Mouse (Mus musculus) heart, embryonic 11.5 days (tissue): Measurements from ENCODE around the gene Atg4c. TPM values are rescaled to one million over a fixed set of nuclear protein-coding genes. Genes with fewer than 3 reads are reported as not detected.

Source experiments
- ATAC-seq: fragments of 200-750 bp; cut with Nextera tagmentation; replicated peaks from 2 replicates; pipeline ENCODE4 v1.8.0; 2017; ENCODE audit warnings: moderate library complexity; ENCODE audit not compliant: insufficient number of reproducible peaks, low FRiP score, low TSS enrichment
- H3K27ac ChIP-seq: fragments of 300-500 bp; sonication (generic); 2 replicates; pipeline ENCODE4 v1.5.1; 2014; ENCODE audit warnings: mild to moderate bottlenecking, low read depth, low read length
- H3K27me3 ChIP-seq: fragments of 300-500 bp; sonication (generic); 2 replicates; pipeline ENCODE4 v1.6.1; 2014; ENCODE audit warnings: mild to moderate bottlenecking, low read length, mixed read lengths; ENCODE audit not compliant: control insufficient read depth, insufficient read depth
- H3K36me3 ChIP-seq: fragments of 300-500 bp; sonication (generic); 2 replicates; pipeline ENCODE4 v1.6.1; 2014; ENCODE audit warnings: mild to moderate bottlenecking, low read length, moderate library complexity, mixed read lengths; ENCODE audit not compliant: control insufficient read depth, insufficient read depth
- H3K4me1 ChIP-seq: fragments of 300-500 bp; sonication (generic); 2 replicates; pipeline ENCODE4 v1.6.1; 2014; ENCODE audit warnings: low read length; ENCODE audit not compliant: control insufficient read depth, insufficient read depth
- H3K4me2 ChIP-seq: fragments of 300-500 bp; sonication (generic); 2 replicates; pipeline ENCODE4 v1.6.1; 2014; ENCODE audit warnings: mild to moderate bottlenecking, moderate library complexity
- H3K4me3 ChIP-seq: fragments of 300-500 bp; sonication (generic); 2 replicates; pipeline ENCODE4 v1.5.1; 2014; ENCODE audit warnings: low read depth, low read length
- H3K9ac ChIP-seq: fragments of 300-500 bp; sonication (generic); 2 replicates; pipeline ENCODE4 v1.6.1; 2014; ENCODE audit warnings: mild to moderate bottlenecking, low read depth, low read length, moderate library complexity
- H3K9me3 ChIP-seq: fragments of 300-500 bp; sonication (generic); replicated peaks from 2 replicates; pipeline ENCODE4 v1.6.1; 2016; ENCODE audit warnings: low read length; ENCODE audit not compliant: control insufficient read depth
- WGBS: fragments of 180-500 bp; shearing (Covaris S2); extraction: QIAGEN DNeasy Blood & Tissue Kit; methylation state at CpG from one replicate; pipeline ENCODE4 v1.1.7; 2014; ENCODE audit not compliant: insufficient replicate concordance; 5-methylcytosine and 5-hydroxymethylcytosine counted together
- polyA plus RNA-seq: library from polyadenylated mRNA; unstranded; fragments of >200 nt; fragmentation: Nextera tagmentation; extraction: Ambion mirVana; gene quantifications from 2 replicates; pipeline ENCODE4 v1.2.1, GENCODE M21; 2014

Atg4c gene
- polyA plus RNA-seq, 1 experiment from 2014 or later: 11.0 TPM

DNA sequence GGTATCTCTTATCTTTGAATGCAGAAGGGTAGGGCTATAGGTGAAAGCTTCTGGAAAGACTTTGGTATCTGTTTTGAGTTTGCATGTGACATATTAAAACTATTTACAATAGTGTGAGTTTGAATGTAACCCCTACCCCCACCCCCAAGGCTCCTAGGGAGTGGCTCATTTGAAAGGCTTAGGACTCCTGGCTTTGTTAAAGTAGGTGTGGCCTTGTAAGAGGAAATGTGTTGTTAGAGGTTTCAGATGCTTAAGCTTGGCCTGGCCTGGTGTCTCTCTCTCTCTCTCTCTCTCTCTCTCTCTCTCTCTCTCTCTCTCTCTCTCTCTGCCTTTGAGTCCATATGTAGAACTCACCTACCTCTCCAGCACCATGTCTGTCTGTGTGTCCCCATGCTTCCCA is 5.0 kb downstream of the Atg4c start:
- H3K27me3 ChIP-seq: no peaks in the 10 kb centered on the region
- H3K4me3 ChIP-seq: no peak overlapping the region
- H3K4me2 ChIP-seq: no peak overlapping the region
- H3K36me3 ChIP-seq: no peaks in the 10 kb centered on the region
- H3K9ac ChIP-seq: no peak overlapping the region
- no peaks in the 10 kb centered on the region for H3K9me3 ChIP-seq
- H3K4me1 ChIP-seq: no peaks in the 10 kb centered on the region
- no peak for ATAC-seq
- H3K27ac ChIP-seq: no peak overlapping the region

DNA sequence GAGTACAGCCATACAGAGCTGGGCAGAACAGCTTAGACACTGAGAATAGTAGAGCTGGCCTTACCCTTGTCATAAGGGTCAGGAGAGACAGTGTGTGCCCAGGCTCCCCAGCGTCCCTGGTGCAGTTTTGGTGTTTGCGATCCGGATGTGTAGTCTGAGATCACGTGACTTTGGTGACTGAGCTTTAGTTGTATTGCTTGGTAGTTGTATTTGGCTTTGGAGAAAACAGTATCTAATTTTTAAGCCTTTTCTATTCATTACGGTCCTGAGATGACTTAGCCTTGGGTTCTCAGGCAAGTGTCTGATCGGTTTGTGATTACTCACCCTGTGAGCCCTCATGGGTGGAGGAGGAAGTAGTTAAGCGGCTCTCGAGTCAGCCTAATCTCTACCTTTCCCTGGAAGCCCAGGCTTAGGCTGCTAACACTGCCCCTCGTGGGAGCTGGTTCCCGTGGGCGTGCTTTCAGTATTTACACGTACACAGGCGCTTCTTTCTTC is 6.1 kb downstream of the Atg4c start:
- Histone ChIP-seq H3K27me3 (no peaks in the 10 kb centered on the region), H3K4me2 (peak overlapping the region; percentile 19; the same call in 1 of the 2 replicates), H3K9ac (no peak overlapping the region), H3K4me1 (no peaks in the 10 kb centered on the region), H3K36me3 (no peaks in the 10 kb centered on the region), H3K27ac (no peak overlapping the region), H3K4me3 (no peak overlapping the region), H3K9me3 (no peaks in the 10 kb centered on the region)
- 47% methylated on average over 13 of the region's 13 CpGs for WGBS
- ATAC-seq: no peak

DNA sequence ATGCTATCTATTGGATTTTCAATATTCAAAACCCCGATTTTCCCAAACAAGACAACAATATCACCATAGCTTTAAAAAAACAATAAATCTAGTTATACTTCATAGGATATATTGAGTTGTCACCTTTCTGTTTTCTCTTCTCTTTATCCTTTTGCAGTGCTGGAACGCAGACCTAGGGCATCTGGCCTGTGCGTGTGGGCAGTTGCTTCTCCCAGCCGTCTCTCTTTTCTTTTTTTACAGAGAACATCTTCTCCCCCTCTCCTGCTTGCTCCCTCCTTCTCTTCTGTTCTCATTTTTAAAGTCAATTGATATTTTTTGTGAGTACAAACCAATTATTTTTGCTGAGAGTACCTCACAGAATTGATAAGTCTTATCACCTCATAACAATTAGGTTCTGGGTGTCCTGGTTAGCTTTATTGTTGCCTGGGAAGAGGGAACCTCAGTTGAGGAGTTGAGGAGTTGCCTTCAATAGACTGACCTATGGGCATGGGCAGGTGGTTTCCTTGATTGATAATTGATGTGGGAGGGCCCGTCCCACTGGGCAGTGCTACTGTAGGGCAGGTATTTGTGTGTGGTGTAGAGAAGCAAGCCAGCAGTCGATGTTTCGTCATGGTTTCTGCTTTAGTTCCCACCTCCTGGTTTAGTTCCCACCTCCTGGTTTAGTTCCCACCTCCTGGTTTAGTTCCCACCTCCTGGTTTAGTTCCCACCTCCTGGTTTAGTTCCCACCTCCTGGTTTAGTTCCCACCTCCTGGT is 6.8 kb downstream of the Atg4c start:
- no peaks in the 10 kb centered on the region for H3K27me3 ChIP-seq
- WGBS: 81% methylated on average over 7 of the region's 7 CpGs
- H3K4me1 ChIP-seq: no peaks in the 10 kb centered on the region
- no peak overlapping the region for H3K4me3 ChIP-seq
- H3K9ac ChIP-seq: no peak overlapping the region
- H3K27ac ChIP-seq: no peak overlapping the region
- H3K4me2 ChIP-seq: no peak overlapping the region
- no peak for ATAC-seq
- H3K36me3 ChIP-seq: no peaks in the 10 kb centered on the region
- H3K9me3 ChIP-seq: no peaks in the 10 kb centered on the region

- Histone ChIP-seq H3K4me2 (no peak overlapping the region), H3K4me1 (no peaks in the 10 kb centered on the region), H3K9me3 (no peaks in the 10 kb centered on the region), H3K27ac (no peak overlapping the region), H3K9ac (no peak overlapping the region), H3K27me3 (no peaks in the 10 kb centered on the region), H3K4me3 (no peak overlapping the region), H3K36me3 (no peaks in the 10 kb centered on the region)
- ATAC-seq: no peak
- 89% methylated on average over 6 of the region's 6 CpGs for WGBS
Measured at GRCm38 (mm10) chr4:99205773-99206172, 12.0 kb downstream of the Atg4c start.

- no peak overlapping the region for H3K4me2 ChIP-seq
- no peaks in the 10 kb centered on the region for H3K4me1 ChIP-seq
- H3K27ac ChIP-seq: no peak overlapping the region
- no peaks in the 10 kb centered on the region for H3K27me3 ChIP-seq
- H3K9me3 ChIP-seq: no peaks in the 10 kb centered on the region
- no peak overlapping the region for H3K9ac ChIP-seq
- H3K36me3 ChIP-seq: no peaks in the 10 kb centered on the region
- ATAC-seq: no peak
- WGBS: 42% methylated on average over 3 of the region's 3 CpGs
- no peak overlapping the region for H3K4me3 ChIP-seq
Measured at GRCm38 (mm10) chr4:99206356-99206755, 12.6 kb downstream of the Atg4c start.

DNA sequence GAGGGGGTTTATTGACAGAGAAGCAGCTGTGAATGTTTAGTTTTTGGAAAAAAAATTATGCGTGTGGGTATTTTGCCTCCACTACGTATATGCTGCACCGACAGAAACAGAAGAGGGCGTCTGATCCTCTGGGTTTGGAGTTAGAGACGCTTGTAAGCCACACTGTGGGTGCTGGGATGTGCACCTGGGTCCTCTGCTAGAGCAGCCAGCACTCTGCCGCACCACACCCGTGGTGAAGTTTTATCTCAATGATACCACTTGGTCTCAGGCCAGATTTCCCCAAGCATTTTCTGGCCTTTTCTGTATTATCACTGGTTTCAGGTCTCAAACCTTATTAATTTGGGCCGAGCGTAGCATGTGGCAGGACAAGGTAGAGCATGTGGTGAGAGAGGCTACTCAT is 16.4 kb downstream of the Atg4c start:
- Histone ChIP-seq H3K4me1 (no peaks in the 10 kb centered on the region), H3K27ac (no peak overlapping the region), H3K4me2 (no peak overlapping the region), H3K4me3 (no peak overlapping the region), H3K27me3 (no peaks in the 10 kb centered on the region), H3K36me3 (peaks cover under 1% of the 10 kb centered on the region; the same call in 1 of the 2 replicates), H3K9ac (no peak overlapping the region), H3K9me3 (no peaks in the 10 kb centered on the region)
- 82% methylated on average over 9 of the region's 9 CpGs for WGBS
- ATAC-seq: no peak

GRCm38 (mm10) chr4:99211606-99212005 is 17.9 kb downstream of the Atg4c start:
- H3K27ac ChIP-seq: no peak overlapping the region
- H3K27me3 ChIP-seq: no peaks in the 10 kb centered on the region
- H3K4me2 ChIP-seq: no peak overlapping the region
- no peak for ATAC-seq
- H3K9me3 ChIP-seq: no peaks in the 10 kb centered on the region
- WGBS: 70% methylated on average over 8 of the region's 8 CpGs
- H3K4me3 ChIP-seq: no peak overlapping the region
- H3K36me3 ChIP-seq: peaks cover 4% of the 10 kb centered on the region; the same call in 1 of the 2 replicates
- H3K9ac ChIP-seq: no peak overlapping the region
- no peaks in the 10 kb centered on the region for H3K4me1 ChIP-seq

DNA sequence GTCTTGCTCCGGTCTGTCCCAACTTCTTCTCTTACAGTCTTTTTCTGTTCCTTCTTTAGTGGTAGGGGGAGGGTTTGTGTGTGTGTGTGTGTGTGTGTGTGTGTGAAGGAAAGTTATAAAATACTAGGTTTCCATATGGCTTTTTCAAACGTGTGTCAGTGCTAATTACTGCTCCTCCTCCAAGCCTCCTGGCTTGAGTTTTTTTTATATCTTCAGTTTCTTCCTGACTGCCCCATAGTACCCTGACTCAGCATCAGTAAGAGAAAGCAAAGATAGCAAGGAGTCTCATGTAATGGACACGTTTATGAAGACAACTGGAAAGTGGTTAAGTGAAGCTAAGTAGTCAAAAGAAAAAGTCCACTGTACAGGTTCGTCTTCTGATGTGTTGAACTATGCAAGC is 19.4 kb downstream of the Atg4c start:
- H3K4me3 ChIP-seq: no peak overlapping the region
- H3K36me3 ChIP-seq: peaks cover 4% of the 10 kb centered on the region; the same call in 1 of the 2 replicates
- H3K4me2 ChIP-seq: no peak overlapping the region
- no peaks in the 10 kb centered on the region for H3K9me3 ChIP-seq
- ATAC-seq: no peak
- H3K4me1 ChIP-seq: no peaks in the 10 kb centered on the region
- WGBS: 78% methylated on average over 4 of the region's 4 CpGs
- H3K9ac ChIP-seq: no peak overlapping the region
- H3K27ac ChIP-seq: no peak overlapping the region
- no peaks in the 10 kb centered on the region for H3K27me3 ChIP-seq

DNA sequence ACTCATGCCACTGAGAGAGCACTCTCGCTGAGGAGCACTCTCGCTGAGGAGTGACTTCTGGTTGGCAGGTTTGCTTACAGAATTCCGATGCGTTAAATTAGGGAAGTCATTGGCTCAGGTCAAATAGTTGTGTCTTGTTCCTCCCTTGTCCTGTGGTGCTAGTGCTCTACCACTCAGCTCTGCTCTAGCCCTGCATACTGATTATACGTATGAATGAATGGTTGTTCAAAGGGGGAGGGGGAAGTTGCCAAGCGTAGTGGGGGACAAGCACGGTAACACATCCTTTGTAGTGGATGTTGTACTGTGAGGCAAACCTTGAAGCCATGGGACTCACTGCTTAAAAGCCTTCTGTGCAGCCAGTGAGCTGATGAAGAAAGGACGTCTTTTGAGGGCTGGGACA is 28.5 kb downstream of the Atg4c start:
- no peak overlapping the region for H3K9ac ChIP-seq
- H3K9me3 ChIP-seq: no peaks in the 10 kb centered on the region
- H3K4me1 ChIP-seq: no peaks in the 10 kb centered on the region
- no peak for ATAC-seq
- H3K27ac ChIP-seq: no peak overlapping the region
- H3K4me3 ChIP-seq: no peak overlapping the region
- 81% methylated on average over 8 of the region's 8 CpGs for WGBS
- no peak overlapping the region for H3K4me2 ChIP-seq
- H3K27me3 ChIP-seq: no peaks in the 10 kb centered on the region
- H3K36me3 ChIP-seq: no peaks in the 10 kb centered on the region
